Mouse (Mus musculus): ENCODE results near the gene Ace2. TPM values are rescaled to one million over a fixed set of nuclear protein-coding genes. Genes with fewer than 3 reads are reported as not detected.

Ace2 gene
- total RNA-seq, 2 experiments from 2014 or later, result 1.8 to 2.1 TPM

DNA sequence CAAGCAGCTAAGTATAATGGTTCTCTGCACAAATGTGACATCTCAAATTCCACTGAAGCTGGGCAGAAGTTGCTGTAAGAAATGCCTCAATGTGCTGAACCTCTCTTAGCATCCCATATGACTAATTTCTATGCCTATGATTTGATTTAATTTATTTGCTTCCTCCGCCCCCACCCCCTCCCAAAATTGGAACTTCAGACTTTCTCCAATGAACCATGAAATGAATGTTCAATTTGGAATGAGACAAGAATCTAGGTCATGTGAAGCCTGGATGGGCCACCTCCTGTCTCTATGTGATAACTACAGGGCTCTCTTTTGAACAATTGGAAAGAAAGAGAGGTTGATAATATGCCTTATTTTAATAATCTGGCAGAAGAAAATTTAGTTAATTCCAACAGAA, 36.2 kb downstream of the Ace2 start:
- no peak for DNase-seq (ENCODE audit: low spot score in 2 of 2)
- intact Hi-C loops (cut with DNase I), result loop anchor here (5.0 kb wide), 1 partner anchor 98 kb away; the partner anchor contains the start of gene Siah1b

DNA sequence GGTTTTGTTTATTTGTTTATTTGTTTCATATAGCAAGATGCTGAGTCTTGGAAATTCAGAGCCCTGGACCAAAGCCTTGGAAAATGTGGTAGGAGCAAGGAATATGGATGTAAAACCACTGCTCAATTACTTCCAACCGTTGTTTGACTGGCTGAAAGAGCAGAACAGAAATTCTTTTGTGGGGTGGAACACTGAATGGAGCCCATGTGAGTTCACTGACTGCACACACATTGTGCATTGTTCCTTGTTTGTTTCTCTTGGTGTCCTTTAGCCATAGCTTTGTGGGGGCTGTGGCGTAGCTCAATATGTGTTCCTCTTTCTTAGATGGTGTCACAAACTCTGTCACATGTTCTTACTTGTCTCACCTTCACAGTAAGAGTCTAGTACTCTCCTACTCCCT, 36.6 kb downstream of the Ace2 start:
- intact Hi-C loops (cut with DNase I), result loop anchor here (5.0 kb wide), 1 partner anchor 98 kb away; the partner anchor contains the start of gene Siah1b

DNA sequence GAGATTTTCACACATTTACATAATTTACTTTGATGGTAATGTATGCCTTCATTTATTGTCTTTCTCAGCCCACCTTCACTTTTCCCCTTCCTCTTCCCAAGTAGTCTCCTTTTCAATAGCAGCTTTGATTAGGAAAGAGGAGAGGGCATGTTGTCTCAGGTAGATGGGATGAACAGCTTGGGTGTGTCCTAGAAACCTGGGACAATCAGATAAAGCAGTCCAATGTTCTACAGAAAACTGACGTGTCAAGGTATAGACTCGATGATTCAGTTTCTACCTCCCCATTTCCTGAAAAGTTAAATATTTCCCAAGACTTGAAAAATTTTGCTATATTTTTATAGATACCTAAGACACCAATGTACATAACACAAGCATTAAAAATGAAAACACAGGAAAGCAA, 39.7 kb downstream of the Ace2 start:
- intact Hi-C loops (cut with DNase I), result loop anchor here (2.0 to 5.0 kb wide), 2 partner anchors 78 to 102 kb away; partner anchors contain the start of gene Siah1b

More for the DNA sequence above, 36.6 kb downstream of the Ace2 start:
- DNase-seq (ENCODE audit: low spot score in 2 of 2), result no peak

DNA sequence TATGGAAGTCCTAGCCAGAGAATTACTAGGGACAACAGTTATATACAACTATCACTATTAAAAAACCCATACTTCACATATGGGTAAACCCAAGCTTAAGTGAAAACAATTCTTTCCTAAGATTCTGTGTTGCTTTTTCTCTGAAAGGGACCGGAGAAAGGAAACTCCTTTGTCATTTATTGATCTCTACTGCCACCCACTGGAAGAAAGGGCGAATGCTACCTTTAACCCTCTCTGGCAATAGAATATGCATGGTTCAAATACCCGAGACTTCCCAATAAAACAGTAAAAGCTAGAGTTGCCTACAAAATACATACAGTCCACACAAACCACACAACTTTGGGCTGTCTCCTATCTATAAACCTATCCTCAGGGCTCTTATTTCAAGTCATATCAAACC, 40.6 kb downstream of the Ace2 start:
- intact Hi-C loops (cut with DNase I), result loop anchor here (2.0 to 5.0 kb wide), 2 partner anchors 79 to 102 kb away; partner anchors contain the start of gene Siah1b
- DNase-seq (ENCODE audit: low spot score in 2 of 2), result peak; percentile 39 to 57

More for the DNA sequence above, 39.7 kb downstream of the Ace2 start:
- DNase-seq (ENCODE audit: low spot score in 2 of 2), result no peak

DNA sequence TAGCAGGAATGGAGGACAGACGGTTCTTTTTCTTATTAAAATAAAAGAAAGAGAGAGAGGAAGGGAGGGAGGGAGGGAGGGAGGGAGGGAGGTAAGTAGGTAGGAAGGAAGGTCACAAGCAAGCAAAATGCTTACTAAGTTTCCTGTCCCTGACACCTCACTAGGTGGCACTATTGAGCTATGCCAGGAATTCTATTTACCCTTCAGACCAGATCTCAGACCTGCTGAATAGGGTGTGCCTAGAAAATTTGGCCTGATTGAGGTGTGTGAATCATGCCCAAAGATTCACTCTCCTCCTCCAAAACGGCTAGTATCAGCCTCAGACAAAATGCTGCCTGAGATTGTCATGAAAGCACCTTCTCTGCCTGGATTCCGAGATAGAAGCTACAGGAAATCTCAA, 44.7 kb downstream of the Ace2 start:
- intact Hi-C loops (cut with DNase I), result loop anchor here (1.0 kb wide), 3 partner anchors 103 to 265 kb away; no protein-coding TSS in a partner anchor
- DNase-seq (ENCODE audit: low spot score in 2 of 2), result peak; percentile 21 to 32

DNA sequence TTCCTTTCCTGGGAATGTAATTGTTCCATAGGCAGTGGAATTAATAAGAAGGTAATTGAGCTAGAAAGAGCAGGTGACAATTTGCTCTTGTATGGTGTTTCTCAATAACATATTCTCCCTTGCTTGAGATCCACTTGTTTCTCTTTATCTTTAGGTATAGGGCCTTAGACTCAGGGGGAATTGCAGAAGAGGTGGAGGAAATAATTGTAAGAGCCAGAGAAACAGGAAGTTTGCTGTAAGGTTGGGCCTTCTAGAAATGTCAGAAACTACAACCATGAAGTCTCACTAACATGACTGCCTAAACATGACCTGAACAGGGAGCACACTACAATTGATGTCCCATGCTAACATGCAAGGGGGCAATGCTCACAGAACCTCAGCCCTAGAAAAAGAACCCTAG, 50.7 kb downstream of the Ace2 start:
- DNase-seq (ENCODE audit: low spot score in 2 of 2), result no peak
- intact Hi-C loops (cut with DNase I), result no loop called here

DNA sequence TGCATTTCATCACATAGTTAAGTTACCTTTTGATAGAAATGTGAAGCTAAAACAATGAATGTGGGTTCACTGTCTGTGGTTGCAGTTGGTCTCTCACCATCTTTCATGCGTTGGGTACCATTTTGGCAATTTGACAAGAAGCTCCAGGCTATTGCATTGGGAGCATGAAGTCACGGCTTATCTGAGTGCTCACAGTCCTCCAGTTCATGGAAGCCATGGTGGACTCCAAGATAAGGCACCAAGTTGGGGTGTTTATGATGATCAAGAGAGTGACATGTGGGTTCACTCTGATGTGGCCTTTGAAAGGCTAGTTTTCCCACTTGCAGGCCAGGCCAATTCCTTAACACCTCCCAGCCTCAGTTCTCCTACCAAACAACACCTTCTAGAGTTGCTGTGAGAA, 58.5 kb downstream of the Ace2 start:
- DNase-seq (ENCODE audit: low spot score in 2 of 2), result no peak
- intact Hi-C loops (cut with DNase I), result no loop called here

DNA sequence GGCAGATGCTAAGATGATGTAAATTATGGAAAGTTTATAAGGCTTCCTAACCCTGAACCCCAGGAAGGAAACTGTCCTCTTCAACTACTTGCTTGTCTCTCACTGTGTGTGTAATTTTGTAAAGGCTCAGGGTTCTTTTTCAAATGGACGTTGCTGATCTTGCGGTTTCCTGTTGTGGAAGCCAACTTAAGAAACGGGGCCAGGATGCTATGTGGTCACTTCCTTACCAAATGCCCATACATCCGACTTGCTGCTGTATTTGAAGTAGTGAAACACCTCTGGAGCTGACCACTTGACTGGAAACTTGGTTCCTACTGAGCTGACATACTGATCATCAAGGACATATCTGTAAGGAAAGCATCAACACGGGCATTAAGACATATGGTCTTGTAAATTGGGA, 61.4 kb downstream of the Ace2 start:
- DNase-seq (ENCODE audit: low spot score in 2 of 2), result no peak
- intact Hi-C loops (cut with DNase I), result no loop called here

DNA sequence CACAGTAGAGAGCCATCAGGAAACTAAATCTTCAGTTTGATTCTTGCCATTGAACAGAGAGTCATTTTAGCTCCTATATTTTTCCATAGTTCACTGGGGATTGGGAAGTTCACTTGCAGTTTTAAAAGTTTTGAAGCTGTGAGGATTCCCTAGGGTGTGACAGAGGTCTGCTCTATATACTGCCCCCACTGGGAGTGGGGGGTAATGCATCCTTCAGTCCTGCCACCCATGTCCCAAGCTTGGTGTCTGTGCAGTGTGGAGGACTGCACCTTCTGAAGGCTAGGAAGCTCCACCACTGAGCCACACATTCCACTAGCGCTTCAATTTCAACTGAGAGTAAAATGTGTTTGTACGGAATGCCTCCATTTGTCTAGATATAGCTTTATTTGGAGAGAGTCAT, 82.9 kb downstream of the Ace2 start:
- DNase-seq (ENCODE audit: low spot score in 2 of 2), result no peak
- intact Hi-C loops (cut with DNase I), result no loop called here

DNA sequence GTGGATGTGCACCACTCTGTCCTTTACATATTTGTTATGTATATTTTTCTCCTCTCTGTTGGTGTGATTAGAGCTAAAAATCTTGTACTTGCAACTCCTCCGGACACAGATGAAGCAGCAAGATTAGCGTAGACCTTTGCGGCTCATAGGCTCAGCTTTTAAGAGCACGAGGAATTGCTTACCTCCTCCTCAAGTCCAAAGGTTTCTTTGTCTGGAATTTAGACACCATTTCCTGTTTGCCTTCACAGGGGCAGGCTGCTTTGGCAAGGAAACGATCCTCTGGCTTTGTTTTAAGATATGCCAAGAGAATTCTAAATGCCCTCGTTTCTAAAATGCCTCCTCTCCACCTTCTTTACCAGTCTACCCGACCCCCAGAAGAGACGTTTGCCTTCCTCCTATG, 94.2 kb downstream of the Ace2 start:
- no peak for DNase-seq (ENCODE audit: low spot score in 2 of 2)
- intact Hi-C loops (cut with DNase I), result no loop called here

Other genes starting within 250 kb of the Ace2 start
- 10 to 100 TPM; 33.1 to 40.0 TPM for gene Ap1s2, start 230.3 kb upstream of the Ace2 start, total RNA-seq (2021)
- 10 to 100 TPM; 46.7 to 47.3 TPM for gene Zrsr2, start 180.7 kb upstream of the Ace2 start, total RNA-seq (2021)
- gene Car5b, start 111.3 kb upstream of the Ace2 start, total RNA-seq (2021), result 1 to 10 TPM; 3.0 to 3.1 TPM
- gene Siah1b, start 62.8 kb upstream of the Ace2 start, total RNA-seq (2021), result 10 to 100 TPM; 10.2 to 11.1 TPM
- gene Cltrn, start 50.5 kb upstream of the Ace2 start, total RNA-seq (2021), result not detected
- 1 to 10 TPM in 1 of 2 experiments, under 1 TPM in 1; 0.80 to 1.0 TPM for gene Bmx, start 118.9 kb downstream of the Ace2 start, total RNA-seq (2021)
- gene Pir, start 130.0 kb downstream of the Ace2 start, total RNA-seq (2021), result 1 to 10 TPM; 4.0 to 6.1 TPM
- gene Vegfd, start 234.0 kb downstream of the Ace2 start, total RNA-seq (2021), result 1 to 10 TPM; 1.8 to 2.4 TPM